Mouse (Mus musculus): ENCODE measurements around the gene Rrp7a.

The Rrp7a gene

GRCm38 (mm10) chr15:83122566-83123145 is at the start of gene Rrp7a:
Rrp7a (minus strand) TSS chr15:83122801.
- in situ Hi-C loops (cut with MboI, MseI), result no loop called here

- in situ Hi-C loops (cut with MboI, MseI), result loop anchor here (5.0 kb wide), 1 partner anchor 35 kb away; no protein-coding TSS in a partner anchor
Measured at GRCm38 (mm10) chr15:83171712-83172481, 49.3 kb upstream of the Rrp7a start.

GRCm38 (mm10) chr15:83170956-83171659 is 48.5 kb upstream of the Rrp7a start:
- in situ Hi-C loops (cut with MboI, MseI), result loop anchor here (5.0 kb wide), 1 partner anchor 36 kb away; no protein-coding TSS in a partner anchor

- in situ Hi-C loops (cut with MboI, MseI), result loop anchor here (5.0 kb wide), 1 partner anchor 37 kb away; no protein-coding TSS in a partner anchor
Measured at GRCm38 (mm10) chr15:83169772-83170722, 47.4 kb upstream of the Rrp7a start.

- in situ Hi-C loops (cut with MboI, MseI), result no loop called here
Measured at GRCm38 (mm10) chr15:83168875-83169771, 46.5 kb upstream of the Rrp7a start.

GRCm38 (mm10) chr15:83168311-83168710 is 45.7 kb upstream of the Rrp7a start:
- in situ Hi-C loops (cut with MboI, MseI), result no loop called here

GRCm38 (mm10) chr15:83167550-83168065 is 45.0 kb upstream of the Rrp7a start:
- in situ Hi-C loops (cut with MboI, MseI), result no loop called here

GRCm38 (mm10) chr15:83167126-83167525 is 44.5 kb upstream of the Rrp7a start:
- in situ Hi-C loops (cut with MboI, MseI), result no loop called here

GRCm38 (mm10) chr15:83166642-83167041 is 44.0 kb upstream of the Rrp7a start:
- in situ Hi-C loops (cut with MboI, MseI), result no loop called here

GRCm38 (mm10) chr15:83165526-83166315 is 43.1 kb upstream of the Rrp7a start:
- in situ Hi-C loops (cut with MboI, MseI), result no loop called here

GRCm38 (mm10) chr15:83164971-83165471 is 42.4 kb upstream of the Rrp7a start:
- in situ Hi-C loops (cut with MboI, MseI), result no loop called here

- in situ Hi-C loops (cut with MboI, MseI), result no loop called here
Measured at GRCm38 (mm10) chr15:83162818-83163485, 40.4 kb upstream of the Rrp7a start.

- in situ Hi-C loops (cut with MboI, MseI), result no loop called here
Measured at GRCm38 (mm10) chr15:83162001-83162400, 39.4 kb upstream of the Rrp7a start.

- in situ Hi-C loops (cut with MboI, MseI), result no loop called here
Measured at GRCm38 (mm10) chr15:83161062-83161748, 38.6 kb upstream of the Rrp7a start.

GRCm38 (mm10) chr15:83160561-83160960 is 38.0 kb upstream of the Rrp7a start:
- in situ Hi-C loops (cut with MboI, MseI), result no loop called here

- in situ Hi-C loops (cut with MboI, MseI), result no loop called here
Measured at GRCm38 (mm10) chr15:83159823-83160222, 37.2 kb upstream of the Rrp7a start.

GRCm38 (mm10) chr15:83158587-83159160 is 36.1 kb upstream of the Rrp7a start:
- in situ Hi-C loops (cut with MboI, MseI), result no loop called here
